Mouse (Mus musculus) hematopoietic stem cell, adult 5-6 weeks (primary cell): ENCODE measurements around the gene Tln1. TPM values are rescaled to one million over a fixed set of nuclear protein-coding genes. Genes with fewer than 3 reads are reported as not detected.
A peak's percentile ranks its signal among the peaks of the same experiment; 100 is the strongest.
"Not testable (repeated sequence)": the region's sequence is repeated elsewhere in the genome, so short reads cannot be mapped to it uniquely, and the experiment has no call there.

Experiments
- ATAC-seq, 2 experiments: fragments of 125-278 bp in 1 of 2; replicated peaks in 1 of 2; 2 replicates each; pipeline ENCODE4 v1.8.0; 2016 to 2017; ENCODE audit warnings: inconsistent platforms in 2 of 2, mild to moderate bottlenecking in 2 of 2, moderate number of reproducible peaks in 2 of 2, low read depth in 1 of 2, moderate TSS enrichment in 1 of 2; ENCODE audit not compliant: low FRiP score in 2 of 2, poor library complexity in 2 of 2, severe bottlenecking in 2 of 2, insufficient read depth in 1 of 2, low TSS enrichment in 1 of 2
- total RNA-seq: library from RNA; stranded (forward); fragments of 172-1452, 232-1000 nt; gene quantifications from 2 replicates; pipeline ENCODE4 v1.2.3, GENCODE M21; 2017

The Tln1 gene
- total RNA-seq, 1 experiment from 2014 or later = 337 TPM

GRCm38 (mm10) chr4:43558631-43559356 lies 3.7 kb downstream of the Tln1 start:
- ATAC-seq = 0 out of 4 replicates have a peak, but pooled peaks of 1 of the 2 experiments have one; percentile 13

DNA sequence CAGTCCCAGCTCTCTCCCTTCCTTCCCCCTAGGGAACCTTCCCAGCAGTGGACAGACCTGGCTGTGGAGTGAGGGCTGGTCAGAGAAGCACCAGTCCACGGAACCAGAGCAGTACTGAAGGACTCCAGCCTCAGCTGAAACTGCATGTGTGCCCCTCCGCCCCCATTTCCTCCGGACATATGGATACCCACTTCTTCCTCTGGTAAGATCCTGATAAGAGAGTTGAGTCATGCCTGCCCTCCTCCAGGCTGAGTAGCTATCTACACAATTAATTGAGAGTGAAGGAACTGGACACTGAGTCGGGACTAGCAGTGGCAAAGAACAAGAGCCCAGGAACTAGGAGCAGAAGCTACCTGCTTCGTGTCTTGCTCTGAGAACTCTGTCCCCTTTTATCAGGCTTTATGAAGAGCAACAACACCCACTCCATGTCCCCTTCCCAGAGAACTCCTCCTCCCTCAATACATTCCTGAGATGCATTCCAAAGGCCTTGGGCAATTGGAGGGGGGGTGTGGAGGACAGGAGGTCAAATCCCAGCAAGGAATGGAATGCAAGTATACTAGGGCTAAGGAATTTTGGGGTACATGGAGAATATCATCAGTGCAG lies 4.4 kb downstream of the Tln1 start:
- no peak for ATAC-seq

GRCm38 (mm10) chr4:43555926-43556325 lies 6.6 kb downstream of the Tln1 start:
- ATAC-seq = peak; percentile 3 to 8; a peak in 1 of 4 replicates

DNA sequence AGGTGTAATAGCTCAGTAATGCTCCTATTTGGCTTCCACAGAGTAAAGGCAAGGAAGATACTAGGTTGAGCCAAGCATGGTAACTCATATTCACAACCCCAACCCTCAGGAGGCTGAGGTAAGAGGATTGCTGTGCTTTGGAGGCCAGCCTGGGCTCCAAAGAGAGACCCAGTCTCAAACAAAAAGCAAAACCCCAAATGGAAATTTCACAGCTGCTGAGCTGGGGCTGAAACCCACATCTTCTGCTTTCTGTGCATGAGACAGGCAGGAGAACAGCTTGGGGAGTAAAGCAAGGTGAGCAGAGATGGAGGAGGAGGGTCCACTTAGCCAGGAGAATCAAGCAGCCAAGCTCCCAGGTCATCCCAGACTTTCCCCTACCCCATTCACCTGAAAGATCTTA lies 8.6 kb downstream of the Tln1 start:
- no peak for ATAC-seq

DNA sequence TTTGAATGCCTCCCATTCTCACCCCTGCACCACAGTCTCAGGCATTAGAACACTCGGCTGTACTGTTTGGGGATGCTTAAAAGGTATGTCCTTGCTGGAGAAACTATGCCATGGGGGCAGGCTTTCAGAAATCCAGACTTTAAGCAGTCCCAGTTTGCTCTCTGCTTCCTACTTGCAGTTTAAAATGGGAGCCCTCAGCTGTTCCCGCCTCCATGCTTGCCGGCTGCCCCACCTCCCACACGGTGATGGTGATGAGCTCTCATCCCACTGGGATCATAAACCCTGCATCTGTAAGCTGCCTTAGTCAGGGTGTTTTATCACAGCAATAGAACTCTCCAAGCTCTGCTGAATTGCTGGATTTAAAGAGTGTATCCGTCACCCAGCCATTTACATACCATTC lies 10.1 kb downstream of the Tln1 start:
- no peak for ATAC-seq

GRCm38 (mm10) chr4:43551854-43552253 lies 10.6 kb downstream of the Tln1 start:
- not testable (repeated sequence) for ATAC-seq

DNA sequence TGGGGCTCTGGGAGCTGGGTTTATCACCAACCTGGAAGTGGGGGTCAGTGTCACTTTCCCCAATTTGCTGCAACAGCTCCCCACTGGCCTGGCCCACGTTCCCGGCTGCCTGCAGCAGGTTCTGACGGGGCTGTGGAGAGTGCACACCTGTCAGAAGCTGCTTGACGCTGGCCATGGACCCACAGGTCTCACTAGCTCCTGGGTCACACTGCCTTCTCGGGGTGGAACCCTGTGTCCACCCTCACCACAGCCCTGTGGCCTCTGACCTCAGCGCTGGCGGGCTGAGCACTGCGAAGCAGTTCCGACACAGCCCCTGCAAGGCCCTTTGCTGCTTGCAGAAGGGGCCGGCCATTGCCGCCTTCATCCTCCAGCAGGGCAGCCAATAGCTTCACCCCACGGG lies 13.4 kb downstream of the Tln1 start:
- no peak for ATAC-seq

DNA sequence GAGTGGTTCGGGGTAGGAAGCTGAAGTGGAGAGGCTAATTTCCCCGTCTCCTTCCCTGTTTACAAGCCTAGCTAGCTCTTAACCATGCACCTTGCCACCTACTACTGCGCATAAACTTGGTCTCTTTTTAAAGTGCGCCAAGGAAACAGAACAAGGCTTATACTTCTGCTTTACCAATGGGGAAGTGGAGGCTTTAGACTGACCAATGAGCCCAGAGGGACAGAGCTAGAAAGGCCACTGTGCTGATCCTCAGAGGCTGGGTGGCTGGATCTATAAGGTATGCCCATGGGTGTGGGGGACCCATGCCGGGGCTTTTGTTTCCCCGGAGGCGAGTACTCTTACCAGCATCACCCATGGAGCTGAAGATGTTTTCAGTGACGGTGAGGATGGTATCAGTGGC lies 15.3 kb downstream of the Tln1 start:
- ATAC-seq = no peak

DNA sequence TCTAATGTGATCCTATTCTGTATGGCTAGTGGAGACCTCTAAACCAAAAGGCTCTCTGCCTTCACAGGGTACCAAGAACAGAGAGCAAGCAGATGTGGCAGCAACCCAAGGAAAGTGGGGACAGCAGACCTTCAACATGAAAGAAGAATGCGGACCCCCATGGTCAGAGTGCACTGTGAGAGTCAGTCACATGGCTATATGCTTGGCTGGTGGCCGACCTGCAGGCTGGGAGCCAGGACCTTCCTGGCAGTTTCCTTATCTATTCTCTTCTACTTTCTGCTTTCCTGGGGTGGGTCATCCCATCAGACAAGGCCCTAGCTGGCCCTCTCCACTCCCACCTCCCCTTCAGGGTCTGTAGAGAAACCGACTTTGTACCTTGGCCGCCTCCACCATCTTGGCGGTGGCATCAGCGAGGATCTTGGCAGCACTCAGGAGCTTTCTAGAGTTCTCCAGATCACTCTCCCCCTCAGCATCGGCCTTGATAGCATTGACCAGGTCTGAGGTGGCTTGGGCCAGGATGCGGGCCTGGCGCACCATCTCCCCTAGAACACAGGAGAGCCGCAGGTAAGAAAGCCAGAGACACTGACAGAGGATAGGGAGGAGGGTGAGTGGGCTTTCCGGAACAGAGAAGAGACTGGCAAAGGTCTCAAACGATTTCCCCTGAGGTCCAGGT lies 16.0 kb downstream of the Tln1 start:
- ATAC-seq = no peak

DNA sequence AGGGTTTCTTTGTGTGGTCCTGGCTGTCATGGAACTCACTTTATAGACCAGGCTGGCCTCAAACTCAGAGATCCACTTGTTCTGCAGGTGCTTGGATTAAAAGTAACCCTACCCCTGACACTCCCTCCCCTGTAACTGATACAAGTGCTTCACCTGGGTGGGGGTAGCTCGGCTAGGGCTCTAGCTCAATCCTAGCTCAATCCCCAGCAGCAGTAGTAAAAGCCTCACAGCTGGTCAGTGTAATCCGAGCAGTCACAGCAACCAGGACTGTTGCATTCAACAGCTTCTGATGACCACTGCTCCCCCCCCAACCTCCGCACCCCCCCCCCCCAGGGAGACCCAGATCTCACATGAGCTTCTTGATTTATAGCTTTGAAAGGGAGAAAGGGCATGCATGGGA lies 20.4 kb downstream of the Tln1 start:
- ATAC-seq = no peak

DNA sequence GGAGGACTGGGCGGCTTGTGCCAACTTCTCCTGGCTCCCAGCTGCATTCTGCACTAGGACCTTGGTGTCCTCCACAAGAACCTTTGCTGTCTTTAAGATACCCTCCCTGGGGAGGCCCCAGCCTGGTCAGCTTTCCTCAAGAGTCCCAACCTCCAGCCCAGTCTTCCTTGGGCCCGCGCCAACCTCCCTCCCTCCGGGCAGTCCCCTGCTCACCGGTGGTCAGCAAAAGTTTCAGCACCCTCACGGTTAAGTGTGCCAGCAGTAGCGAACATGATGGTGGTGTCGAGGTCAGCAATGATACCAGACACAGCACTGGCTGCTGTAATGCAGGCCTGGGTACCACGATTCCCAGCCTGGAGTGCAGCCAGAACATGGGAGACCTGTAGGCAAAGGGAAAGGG lies 26.5 kb downstream of the Tln1 start:
- ATAC-seq = no peak

- ATAC-seq = no peak
These were observed 26.9 kb downstream of the Tln1 start for GRCm38 (mm10) chr4:43535628-43536027.

- ATAC-seq = no peak
These were observed 29.2 kb downstream of the Tln1 start for GRCm38 (mm10) chr4:43533270-43533669.

DNA sequence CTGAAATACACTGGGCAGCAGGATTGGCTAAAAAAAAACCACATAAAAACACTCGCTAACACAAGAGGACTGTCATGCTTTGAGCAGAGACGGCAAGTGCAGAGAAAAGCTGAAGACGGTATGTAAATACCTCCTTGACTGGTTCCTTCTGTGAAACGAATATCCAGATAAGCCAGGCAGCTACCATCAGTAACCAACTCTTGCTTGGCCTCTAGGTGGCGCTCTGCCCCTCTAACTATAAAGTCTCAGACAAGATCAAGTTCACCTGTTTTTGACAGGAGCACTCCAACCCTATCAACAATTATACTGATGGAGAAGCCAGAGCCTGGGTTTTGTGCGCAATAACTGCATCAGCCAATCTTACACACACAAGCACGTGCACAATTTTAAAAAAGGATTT lies 31.9 kb downstream of the Tln1 start:
- ATAC-seq = peak; percentile 52 to 77

DNA sequence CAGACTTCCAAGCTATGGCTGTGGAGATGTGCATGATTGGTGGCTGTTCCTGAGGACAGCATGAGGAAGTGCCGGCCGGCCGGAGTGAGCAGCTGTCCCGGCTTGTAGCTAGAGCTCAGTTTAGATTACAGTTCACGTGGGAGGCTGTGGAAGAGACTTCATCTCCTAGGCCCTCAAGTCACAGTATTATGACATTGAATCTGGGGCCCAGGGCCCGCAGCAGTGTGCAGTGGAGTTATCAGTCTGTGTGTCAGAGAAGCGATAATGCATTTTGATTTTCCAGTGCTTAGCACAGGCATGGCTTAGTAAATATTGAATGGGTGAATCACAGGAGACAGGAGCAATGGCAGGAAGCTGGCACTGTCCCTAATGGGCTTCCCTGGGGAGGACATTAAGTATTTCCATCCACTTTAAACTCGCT lies 32.4 kb downstream of the Tln1 start:
- 0 out of 4 replicates have a peak, but pooled peaks of 1 of the 2 experiments have one; percentile 19 for ATAC-seq

DNA sequence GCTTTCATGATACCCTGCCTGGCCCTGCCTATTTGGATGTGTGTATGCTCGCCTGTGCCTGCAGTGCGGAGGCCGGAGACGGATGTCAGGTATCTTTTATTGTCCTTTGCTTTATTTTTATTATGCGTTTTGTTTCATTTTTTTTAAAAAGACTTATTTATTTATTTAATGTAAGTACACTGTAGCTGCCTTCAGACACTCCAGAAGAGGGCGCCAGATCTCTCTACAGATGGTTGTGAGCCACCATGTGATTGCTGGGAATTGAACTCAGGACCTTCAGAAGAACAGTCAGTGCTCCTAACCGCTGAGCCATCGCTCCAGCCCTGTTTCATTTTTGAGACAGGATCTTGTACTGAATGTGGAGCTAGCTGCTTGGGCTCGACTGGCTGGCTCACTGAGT lies 34.0 kb downstream of the Tln1 start:
- no peak for ATAC-seq

- no peak for ATAC-seq
These were observed 34.6 kb downstream of the Tln1 start for GRCm38 (mm10) chr4:43527880-43528279.

GRCm38 (mm10) chr4:43519956-43520355 lies 42.5 kb downstream of the Tln1 start:
- ATAC-seq = peak; percentile 66 to 71
